Mouse (Mus musculus) forebrain, embryonic 16.5 days (tissue): ENCODE results near the gene Tenm2. TPM values are rescaled to one million over a fixed set of nuclear protein-coding genes. Genes with fewer than 3 reads are reported as not detected.

Experiments
- ATAC-seq: fragments of 200-750 bp; cut with Nextera tagmentation; 2 replicates; pipeline ENCODE4 v1.8.0; 2017; ENCODE audit warnings: mild to moderate bottlenecking, moderate library complexity
- H3K27ac ChIP-seq: fragments of 300-500 bp; sonication (generic); 2 replicates; pipeline ENCODE4 v1.5.1; 2014; ENCODE audit warnings: low read length, control low read depth
- H3K27me3 ChIP-seq: fragments of 300-500 bp; sonication (generic); replicated peaks from 2 replicates; pipeline ENCODE4 v1.6.1; 2014; ENCODE audit warnings: low read length; ENCODE audit not compliant: control insufficient read depth, insufficient read depth
- H3K36me3 ChIP-seq: fragments of 300-500 bp; sonication (generic); 2 replicates; pipeline ENCODE4 v1.6.1; 2014; ENCODE audit not compliant: control insufficient read depth, insufficient read depth
- H3K4me1 ChIP-seq: fragments of 300-500 bp; sonication (generic); replicated peaks from 2 replicates; pipeline ENCODE4 v1.6.1; 2014; ENCODE audit warnings: low read length; ENCODE audit not compliant: control insufficient read depth, insufficient read depth
- H3K4me2 ChIP-seq: fragments of 300-500 bp; sonication (generic); 2 replicates; pipeline ENCODE4 v1.6.1; 2014; ENCODE audit warnings: mild to moderate bottlenecking, low read length, control low read depth
- H3K4me3 ChIP-seq: fragments of 300-500 bp; sonication (generic); replicated peaks from 2 replicates; pipeline ENCODE4 v1.5.1; 2014; ENCODE audit warnings: mild to moderate bottlenecking, low read length, control low read depth
- H3K9ac ChIP-seq: fragments of 300-500 bp; sonication (generic); replicated peaks from 2 replicates; pipeline ENCODE4 v1.6.1; 2014; ENCODE audit warnings: low read depth, low read length, control low read depth
- H3K9me3 ChIP-seq: fragments of 300-500 bp; sonication (generic); 2 replicates; pipeline ENCODE4 v1.6.1; 2016; ENCODE audit warnings: low read length; ENCODE audit not compliant: control insufficient read depth
- WGBS: fragments of 180-500 bp; shearing (Covaris S2); extraction: QIAGEN DNeasy Blood & Tissue Kit; methylation state at CpG from one replicate; pipeline ENCODE4 v1.1.7; 2014; 5-methylcytosine and 5-hydroxymethylcytosine counted together
- polyA plus RNA-seq: library from polyadenylated mRNA; unstranded; fragments of >200 nt; fragmentation: Nextera tagmentation; extraction: Ambion mirVana; gene quantifications from 2 replicates; pipeline ENCODE4 v1.2.1, GENCODE M21; 2015

Gene Tenm2
- polyA plus RNA-seq, 1 experiment from 2014 or later = 58.7 TPM

GRCm38 (mm10) chr11:36039825-36040224 is 1195.9 kb downstream of the Tenm2 start:
- Histone ChIP-seq H3K27me3 (no peaks in the 10 kb centered on the region), H3K9me3 (no peaks in the 10 kb centered on the region), H3K27ac (peak overlapping the region; percentile 21; the same call in 1 of the 2 replicates), H3K9ac (no peak overlapping the region), H3K4me3 (no peak overlapping the region), H3K4me1 (peaks cover 23% of the 10 kb centered on the region), H3K4me2 (no peak overlapping the region), H3K36me3 (peaks cover 2% of the 10 kb centered on the region; the same call in 1 of the 2 replicates)
- 49% methylated on average over 10 of the region's 10 CpGs for WGBS
- peak; percentile 48 for ATAC-seq

GRCm38 (mm10) chr11:36038386-36038785 is 1197.4 kb downstream of the Tenm2 start:
- Histone ChIP-seq H3K27ac (no peak overlapping the region), H3K27me3 (no peaks in the 10 kb centered on the region), H3K9ac (no peak overlapping the region), H3K4me3 (no peak overlapping the region), H3K36me3 (peaks cover 2% of the 10 kb centered on the region; the same call in 1 of the 2 replicates), H3K9me3 (no peaks in the 10 kb centered on the region), H3K4me2 (no peak overlapping the region), H3K4me1 (peaks cover 23% of the 10 kb centered on the region)
- ATAC-seq = no peak
- whole genome bisulfite sequencing = 58% methylated on average over 3 of the region's 3 CpGs

GRCm38 (mm10) chr11:36037311-36037710 is 1198.5 kb downstream of the Tenm2 start:
- Histone ChIP-seq H3K27ac (no peak overlapping the region), H3K4me1 (peaks cover 23% of the 10 kb centered on the region), H3K4me3 (no peak overlapping the region), H3K9me3 (no peaks in the 10 kb centered on the region), H3K9ac (no peak overlapping the region), H3K36me3 (peaks cover 2% of the 10 kb centered on the region; the same call in 1 of the 2 replicates), H3K27me3 (no peaks in the 10 kb centered on the region), H3K4me2 (no peak overlapping the region)
- ATAC-seq = no peak
- WGBS = 65% methylated on average over 4 of the region's 4 CpGs

GRCm38 (mm10) chr11:36036061-36036695 is 1199.6 kb downstream of the Tenm2 start:
- no peak overlapping the region for H3K27ac ChIP-seq
- ATAC-seq = peak; percentile 84
- peaks cover 31% of the 10 kb centered on the region for H3K4me1 ChIP-seq
- no peak overlapping the region for H3K9ac ChIP-seq
- H3K9me3 ChIP-seq = no peaks in the 10 kb centered on the region
- no peaks in the 10 kb centered on the region for H3K27me3 ChIP-seq
- no peak overlapping the region for H3K4me2 ChIP-seq
- no peak overlapping the region for H3K4me3 ChIP-seq
- H3K36me3 ChIP-seq = peaks cover 2% of the 10 kb centered on the region; the same call in 1 of the 2 replicates
- 33% methylated on average over 7 of the region's 7 CpGs for WGBS

GRCm38 (mm10) chr11:36031751-36032150 is 1204.0 kb downstream of the Tenm2 start:
- Histone ChIP-seq H3K4me1 (peaks cover 18% of the 10 kb centered on the region), H3K36me3 (no peaks in the 10 kb centered on the region), H3K27me3 (no peaks in the 10 kb centered on the region), H3K27ac (no peak overlapping the region), H3K4me2 (no peak overlapping the region), H3K9me3 (no peaks in the 10 kb centered on the region), H3K4me3 (no peak overlapping the region), H3K9ac (no peak overlapping the region)
- ATAC-seq = no peak; the same call in 1 of the 2 replicates
- 26% methylated on average over 9 of the region's 9 CpGs for WGBS

GRCm38 (mm10) chr11:36020009-36020408 is 1215.8 kb downstream of the Tenm2 start:
- Histone ChIP-seq H3K36me3 (peaks cover 20% of the 10 kb centered on the region), H3K4me3 (no peak overlapping the region), H3K27ac (no peak overlapping the region), H3K27me3 (no peaks in the 10 kb centered on the region), H3K9me3 (no peaks in the 10 kb centered on the region), H3K4me2 (no peak overlapping the region), H3K4me1 (no peaks in the 10 kb centered on the region), H3K9ac (no peak overlapping the region)
- WGBS = 73% methylated on average over 3 of the region's 3 CpGs
- no peak for ATAC-seq

- H3K4me2 ChIP-seq = no peak overlapping the region
- no peak overlapping the region for H3K27ac ChIP-seq
- no peak for ATAC-seq
- no peaks in the 10 kb centered on the region for H3K4me1 ChIP-seq
- H3K9me3 ChIP-seq = no peaks in the 10 kb centered on the region
- 84% methylated on average over 4 of the region's 4 CpGs for WGBS
- no peak overlapping the region for H3K9ac ChIP-seq
- H3K27me3 ChIP-seq = no peaks in the 10 kb centered on the region
- no peaks in the 10 kb centered on the region for H3K36me3 ChIP-seq
- H3K4me3 ChIP-seq = no peak overlapping the region
Observed at GRCm38 (mm10) chr11:36013179-36013578, 1222.6 kb downstream of the Tenm2 start.

GRCm38 (mm10) chr11:36009281-36010208 is 1226.2 kb downstream of the Tenm2 start:
- H3K27ac ChIP-seq = no peak overlapping the region
- H3K9me3 ChIP-seq = no peaks in the 10 kb centered on the region
- H3K4me3 ChIP-seq = no peak overlapping the region
- WGBS = 53% methylated on average over 11 of the region's 11 CpGs
- ATAC-seq = peak; percentile 54
- H3K4me1 ChIP-seq = no peaks in the 10 kb centered on the region
- H3K27me3 ChIP-seq = no peaks in the 10 kb centered on the region
- H3K4me2 ChIP-seq = no peak overlapping the region
- H3K9ac ChIP-seq = no peak overlapping the region
- H3K36me3 ChIP-seq = peaks cover 5% of the 10 kb centered on the region; the same call in 1 of the 2 replicates

GRCm38 (mm10) chr11:36002900-36003299 is 1232.9 kb downstream of the Tenm2 start:
- no peak overlapping the region for H3K4me3 ChIP-seq
- no peak for ATAC-seq
- no peaks in the 10 kb centered on the region for H3K27me3 ChIP-seq
- WGBS = 57% methylated on average over 4 of the region's 4 CpGs
- no peak overlapping the region for H3K4me2 ChIP-seq
- peaks cover 5% of the 10 kb centered on the region; the same call in 1 of the 2 replicates for H3K36me3 ChIP-seq
- no peak overlapping the region for H3K9ac ChIP-seq
- no peak overlapping the region for H3K27ac ChIP-seq
- H3K4me1 ChIP-seq = peaks cover 23% of the 10 kb centered on the region
- no peaks in the 10 kb centered on the region for H3K9me3 ChIP-seq
